Mouse (Mus musculus) ES-Bruce4 (cell line): ENCODE data around the gene Gm4737.

ENCODE experiments used
- CTCF ChIP-seq: IDR thresholded peaks from one replicate; pipeline ENCODE4 v1.8.1; 2011; ENCODE audit warnings: low read depth, low read length
- EP300 ChIP-seq: IDR thresholded peaks from 2 replicates; pipeline ENCODE4 v1.6.1; 2011; ENCODE audit warnings: low read depth, low read length; ENCODE audit not compliant: insufficient read depth
- POLR2A ChIP-seq: IDR thresholded peaks from one replicate; pipeline ENCODE4 v1.8.1; 2011; ENCODE audit warnings: low read length; ENCODE audit not compliant: insufficient read depth

- no peak for TF ChIP-seq CTCF
- no peak for TF ChIP-seq EP300
- no peak for TF ChIP-seq POLR2A
Observed at GRCm38 (mm10) chr16:46165305-46165704, 10.4 kb upstream of the Gm4737 start.
